Mouse (Mus musculus): ENCODE measurements around the gene Ercc8.

Gene Ercc8

DNA sequence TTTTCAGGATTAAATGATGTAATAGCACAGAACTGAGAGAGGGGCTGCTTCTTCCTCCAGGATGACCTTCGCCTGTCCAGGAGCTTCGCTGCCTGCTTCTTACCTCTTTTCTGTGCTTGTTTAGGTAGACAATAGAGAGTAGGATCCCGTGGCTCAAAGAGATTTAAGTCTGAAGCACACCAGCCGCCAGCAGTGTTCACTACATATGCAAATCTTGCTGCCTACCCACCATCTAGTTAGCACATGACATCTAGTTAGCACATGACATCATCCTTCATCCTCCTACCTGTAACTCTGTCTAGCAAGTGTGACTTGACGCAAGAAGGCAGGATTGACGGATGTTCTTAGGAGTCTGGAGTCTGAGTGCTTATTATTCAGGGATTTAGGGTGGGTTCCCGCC, 61.2 kb downstream of the Ercc8 start:
- DNase-seq (ENCODE audit: low spot score) = no peak

DNA sequence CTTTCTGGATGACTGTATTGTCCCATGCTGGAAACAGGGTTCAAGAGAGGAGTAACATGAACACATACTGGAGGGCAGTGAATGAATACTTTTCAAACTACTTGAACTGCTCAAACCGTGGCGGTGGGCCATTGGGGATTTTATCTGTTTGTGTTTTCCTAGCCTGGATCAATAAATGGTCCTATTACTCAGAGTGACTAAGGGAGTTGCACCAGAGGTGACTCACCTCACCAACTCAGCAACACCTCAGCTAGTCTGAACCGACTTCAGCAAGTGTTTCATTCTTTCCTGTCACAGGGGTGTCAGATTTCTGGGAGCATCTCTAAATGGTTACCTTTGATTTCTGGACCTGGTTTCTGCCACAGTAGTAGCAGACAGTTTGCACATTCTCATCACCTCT, 70.7 kb downstream of the Ercc8 start:
- no peak for DNase-seq (ENCODE audit: low spot score)

DNA sequence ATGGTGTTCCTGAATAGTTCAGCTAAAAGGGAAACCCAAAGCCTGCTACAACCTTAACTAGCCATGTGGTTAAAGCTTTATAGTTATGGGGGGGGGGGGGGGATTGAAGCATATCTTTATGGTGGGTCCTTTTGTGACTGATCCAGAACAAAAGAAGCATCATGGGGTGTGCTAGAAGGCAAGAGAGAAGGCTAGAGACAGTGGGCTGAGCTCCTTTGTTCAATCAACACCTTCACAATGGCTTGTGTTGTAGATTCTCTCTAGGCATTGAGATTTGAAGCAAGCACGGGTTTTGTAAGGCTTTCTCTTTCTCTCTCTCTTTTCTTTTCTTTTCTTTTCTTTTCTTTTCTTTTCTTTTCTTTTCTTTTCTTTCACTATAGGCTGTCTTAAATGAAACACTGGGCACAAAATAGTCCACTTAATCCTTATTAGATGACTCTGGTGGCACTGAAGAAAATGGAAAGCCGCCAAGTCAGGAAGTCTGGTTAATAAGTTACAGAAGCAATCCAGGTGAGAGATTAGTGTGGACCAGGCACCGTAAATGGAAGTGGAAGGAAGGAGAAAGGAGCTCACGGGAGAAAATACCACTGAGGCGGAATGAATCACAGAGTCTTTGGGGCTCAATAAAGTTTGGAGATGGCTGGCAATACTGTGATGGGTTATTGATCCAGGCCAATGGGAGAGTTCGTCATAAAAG, 71.3 kb downstream of the Ercc8 start:
- no peak for DNase-seq (ENCODE audit: low spot score)

DNA sequence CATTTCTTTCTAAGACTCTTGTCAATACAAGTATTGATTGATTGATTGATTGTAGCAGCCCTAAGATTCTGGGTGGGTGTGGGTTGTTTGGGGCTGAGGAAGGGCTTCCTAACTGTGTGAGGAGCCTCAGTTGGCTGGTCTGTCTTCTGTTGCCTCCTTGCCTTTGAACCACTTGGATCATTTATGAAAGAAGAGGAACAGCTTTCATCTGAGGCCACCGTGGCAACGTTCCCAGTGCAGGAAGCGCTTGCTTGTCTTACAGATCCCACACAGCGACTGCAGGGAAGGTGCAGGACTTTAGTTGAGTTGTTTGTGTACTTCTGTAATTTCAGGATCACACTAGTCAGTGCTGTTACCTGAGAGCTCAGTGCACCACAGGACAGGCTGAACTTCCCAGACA, 81.5 kb downstream of the Ercc8 start:
- DNase-seq (ENCODE audit: low spot score) = no peak

DNA sequence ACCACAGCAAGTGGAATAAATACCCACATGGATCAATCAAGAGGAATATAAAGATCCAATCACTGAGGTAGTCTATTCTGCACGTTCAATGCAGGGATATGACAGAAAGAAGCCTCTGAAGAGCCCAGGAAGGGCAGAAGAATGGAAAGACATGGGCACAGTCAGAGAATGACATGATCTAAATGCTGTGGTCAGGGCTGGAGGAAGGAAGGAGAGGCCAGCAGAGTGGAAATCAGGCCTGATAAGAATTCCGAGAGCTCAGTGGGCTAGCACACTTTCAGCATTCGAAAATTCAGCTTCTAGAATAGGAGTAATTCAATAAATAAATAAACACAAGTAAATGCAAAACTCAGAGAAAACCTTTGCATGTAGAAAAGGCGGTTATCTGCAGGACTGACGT, 83.2 kb downstream of the Ercc8 start:
- DNase-seq (ENCODE audit: low spot score) = no peak
